Mouse (Mus musculus): Measurements from ENCODE around the gene Baiap2. TPM values are rescaled to one million over a fixed set of nuclear protein-coding genes. Genes with fewer than 3 reads are reported as not detected.

The Baiap2 gene
- polyA plus RNA-seq, 1 experiment from 2014 or later: 31.7 TPM

- 41% methylated on average over 7 of the region's 7 CpGs for WGBS
- no peak overlapping the region for H3K4me3 ChIP-seq (ENCODE audit: low read length)
- H3K9ac ChIP-seq (ENCODE audit: low read length): no peak overlapping the region
- no peaks in the 10 kb centered on the region for H3K4me1 ChIP-seq (replicated peaks; ENCODE audit: control insufficient read depth, insufficient read depth, low read length)
- no peak for ATAC-seq (ENCODE audit: low read depth)
- H3K27ac ChIP-seq (ENCODE audit: low read length): no peak overlapping the region
- H3K27me3 ChIP-seq (ENCODE audit: control insufficient read depth, insufficient read depth, low read depth, low read length): no peaks in the 10 kb centered on the region
- no peaks in the 10 kb centered on the region for H3K9me3 ChIP-seq (ENCODE audit: control insufficient read depth, low read length)
- H3K4me2 ChIP-seq (ENCODE audit: low read depth, low read length): no peak overlapping the region
- no peaks in the 10 kb centered on the region for H3K36me3 ChIP-seq (ENCODE audit: control insufficient read depth, insufficient read depth, low read length)
Observed at GRCm38 (mm10) chr11:119907006-119907650, 35.4 kb upstream of the Baiap2 start.

GRCm38 (mm10) chr11:119907711-119908110 lies 34.9 kb upstream of the Baiap2 start:
- Histone ChIP-seq H3K9me3 (ENCODE audit: control insufficient read depth, low read length) (no peaks in the 10 kb centered on the region), H3K4me2 (ENCODE audit: low read depth, low read length) (no peak overlapping the region), H3K27ac (ENCODE audit: low read length) (no peak overlapping the region), H3K9ac (ENCODE audit: low read length) (no peak overlapping the region), H3K4me3 (ENCODE audit: low read length) (no peak overlapping the region), H3K4me1 (replicated peaks; ENCODE audit: control insufficient read depth, insufficient read depth, low read length) (peaks cover 3% of the 10 kb centered on the region), H3K36me3 (ENCODE audit: control insufficient read depth, insufficient read depth, low read length) (no peaks in the 10 kb centered on the region), H3K27me3 (ENCODE audit: control insufficient read depth, insufficient read depth, low read depth, low read length) (no peaks in the 10 kb centered on the region)
- WGBS: 44% methylated on average over 7 of the region's 7 CpGs
- no peak for ATAC-seq (ENCODE audit: low read depth)

- H3K4me3 ChIP-seq (ENCODE audit: low read length): no peak overlapping the region
Observed at GRCm38 (mm10) chr11:119909436-119909835, 33.1 kb upstream of the Baiap2 start.

GRCm38 (mm10) chr11:119912845-119913244 lies 29.7 kb upstream of the Baiap2 start:
- WGBS: 6% methylated on average over 7 of the region's 7 CpGs

More at GRCm38 (mm10) chr11:119909436-119909835, 33.1 kb upstream of the Baiap2 start:
- Histone ChIP-seq H3K36me3 (ENCODE audit: control insufficient read depth, insufficient read depth, low read length) (no peaks in the 10 kb centered on the region), H3K9ac (ENCODE audit: low read length) (peak overlapping the region; percentile 21; the same call in 1 of the 2 replicates), H3K4me1 (replicated peaks; ENCODE audit: control insufficient read depth, insufficient read depth, low read length) (peaks cover 12% of the 10 kb centered on the region), H3K9me3 (ENCODE audit: control insufficient read depth, low read length) (no peaks in the 10 kb centered on the region), H3K27me3 (ENCODE audit: control insufficient read depth, insufficient read depth, low read depth, low read length) (no peaks in the 10 kb centered on the region), H3K4me2 (ENCODE audit: low read depth, low read length) (0 out of 2 replicates have a peak overlapping the region, but pooled peaks have one; percentile 21), H3K27ac (ENCODE audit: low read length) (no peak overlapping the region)
- WGBS: 0% methylated on average over 5 of the region's 5 CpGs
- no peak for ATAC-seq (ENCODE audit: low read depth)

GRCm38 (mm10) chr11:119913291-119913934 lies 29.1 kb upstream of the Baiap2 start, which contains the start of gene Chmp6:
Gene Chmp6 (plus strand): TSS chr11:119913441.
- peak; percentile 71 for ATAC-seq (ENCODE audit: low read depth)
- WGBS: under 1% methylated on average over 48 of the region's 48 CpGs
- Histone ChIP-seq H3K9ac (ENCODE audit: low read length) (peak within 1 kb of the TSS; percentile 98), H3K9me3 (ENCODE audit: control insufficient read depth, low read length) (no peaks in the 10 kb centered on the region), H3K4me3 (ENCODE audit: low read length) (peak within 1 kb of the TSS; percentile 97), H3K36me3 (ENCODE audit: control insufficient read depth, insufficient read depth, low read length) (peaks cover 19% of the 10 kb centered on the region), H3K4me1 (replicated peaks; ENCODE audit: control insufficient read depth, insufficient read depth, low read length) (peaks cover 37% of the 10 kb centered on the region), H3K27ac (ENCODE audit: low read length) (peak within 1 kb of the TSS; percentile 87), H3K4me2 (ENCODE audit: low read depth, low read length) (peak within 1 kb of the TSS; percentile 93), H3K27me3 (ENCODE audit: control insufficient read depth, insufficient read depth, low read depth, low read length) (no peaks in the 10 kb centered on the region)

More at GRCm38 (mm10) chr11:119912845-119913244, 29.7 kb upstream of the Baiap2 start:
- H3K4me3 ChIP-seq (ENCODE audit: low read length): peak overlapping the region; percentile 97
- H3K27ac ChIP-seq (ENCODE audit: low read length): peak overlapping the region; percentile 87
- ATAC-seq (ENCODE audit: low read depth): no peak
- H3K9me3 ChIP-seq (ENCODE audit: control insufficient read depth, low read length): no peaks in the 10 kb centered on the region
- peak overlapping the region; percentile 98 for H3K9ac ChIP-seq (ENCODE audit: low read length)
- H3K27me3 ChIP-seq (ENCODE audit: control insufficient read depth, insufficient read depth, low read depth, low read length): no peaks in the 10 kb centered on the region
- peaks cover 37% of the 10 kb centered on the region for H3K4me1 ChIP-seq (replicated peaks; ENCODE audit: control insufficient read depth, insufficient read depth, low read length)
- H3K36me3 ChIP-seq (ENCODE audit: control insufficient read depth, insufficient read depth, low read length): peaks cover 13% of the 10 kb centered on the region
- peak overlapping the region; percentile 93 for H3K4me2 ChIP-seq (ENCODE audit: low read depth, low read length)

GRCm38 (mm10) chr11:119913935-119914314 lies 28.6 kb upstream of the Baiap2 start:
- peak overlapping the region; percentile 87 for H3K27ac ChIP-seq (ENCODE audit: low read length)
- peaks cover 37% of the 10 kb centered on the region for H3K4me1 ChIP-seq (replicated peaks; ENCODE audit: control insufficient read depth, insufficient read depth, low read length)
- peak overlapping the region; percentile 97 for H3K4me3 ChIP-seq (ENCODE audit: low read length)
- H3K9ac ChIP-seq (ENCODE audit: low read length): peak overlapping the region; percentile 98
- H3K27me3 ChIP-seq (ENCODE audit: control insufficient read depth, insufficient read depth, low read depth, low read length): no peaks in the 10 kb centered on the region
- whole genome bisulfite sequencing: 0% methylated on average over 19 of the region's 26 CpGs
- peak; percentile 32; the same call in 1 of the 2 replicates for ATAC-seq (ENCODE audit: low read depth)
- peaks cover 24% of the 10 kb centered on the region for H3K36me3 ChIP-seq (ENCODE audit: control insufficient read depth, insufficient read depth, low read length)
- H3K4me2 ChIP-seq (ENCODE audit: low read depth, low read length): peak overlapping the region; percentile 84
- H3K9me3 ChIP-seq (ENCODE audit: control insufficient read depth, low read length): no peaks in the 10 kb centered on the region

- Histone ChIP-seq H3K4me2 (ENCODE audit: low read depth, low read length) (peak overlapping the region; percentile 84), H3K27me3 (ENCODE audit: control insufficient read depth, insufficient read depth, low read depth, low read length) (no peaks in the 10 kb centered on the region), H3K9me3 (ENCODE audit: control insufficient read depth, low read length) (no peaks in the 10 kb centered on the region), H3K27ac (ENCODE audit: low read length) (peak overlapping the region; percentile 87), H3K36me3 (ENCODE audit: control insufficient read depth, insufficient read depth, low read length) (peaks cover 28% of the 10 kb centered on the region), H3K4me1 (replicated peaks; ENCODE audit: control insufficient read depth, insufficient read depth, low read length) (peaks cover 37% of the 10 kb centered on the region), H3K9ac (ENCODE audit: low read length) (peak overlapping the region; percentile 98), H3K4me3 (ENCODE audit: low read length) (peak overlapping the region; percentile 97)
- WGBS: 11% methylated on average over 4 of the region's 4 CpGs
- no peak for ATAC-seq (ENCODE audit: low read depth)
Observed at GRCm38 (mm10) chr11:119914381-119914780, 28.2 kb upstream of the Baiap2 start.

- 59% methylated on average over 9 of the region's 9 CpGs for WGBS
- H3K4me3 ChIP-seq (ENCODE audit: low read length): no peak overlapping the region; the same call in 1 of the 2 replicates
- H3K4me1 ChIP-seq (replicated peaks; ENCODE audit: control insufficient read depth, insufficient read depth, low read length): peaks cover 37% of the 10 kb centered on the region
- H3K9me3 ChIP-seq (ENCODE audit: control insufficient read depth, low read length): no peaks in the 10 kb centered on the region
- H3K9ac ChIP-seq (ENCODE audit: low read length): peak overlapping the region; percentile 98; the same call in 1 of the 2 replicates
- ATAC-seq (ENCODE audit: low read depth): no peak
- H3K27ac ChIP-seq (ENCODE audit: low read length): peak overlapping the region; percentile 71
- peaks cover 33% of the 10 kb centered on the region for H3K36me3 ChIP-seq (ENCODE audit: control insufficient read depth, insufficient read depth, low read length)
- peak overlapping the region; percentile 84; the same call in 1 of the 2 replicates for H3K4me2 ChIP-seq (ENCODE audit: low read depth, low read length)
- no peaks in the 10 kb centered on the region for H3K27me3 ChIP-seq (ENCODE audit: control insufficient read depth, insufficient read depth, low read depth, low read length)
Observed at GRCm38 (mm10) chr11:119915666-119916065, 26.9 kb upstream of the Baiap2 start.

GRCm38 (mm10) chr11:119916102-119916790 lies 26.3 kb upstream of the Baiap2 start:
- H3K9me3 ChIP-seq (ENCODE audit: control insufficient read depth, low read length): no peaks in the 10 kb centered on the region
- peaks cover 33% of the 10 kb centered on the region for H3K36me3 ChIP-seq (ENCODE audit: control insufficient read depth, insufficient read depth, low read length)
- H3K27me3 ChIP-seq (ENCODE audit: control insufficient read depth, insufficient read depth, low read depth, low read length): no peaks in the 10 kb centered on the region
- WGBS: 71% methylated on average over 15 of the region's 15 CpGs
- H3K4me3 ChIP-seq (ENCODE audit: low read length): no peak overlapping the region; the same call in 1 of the 2 replicates
- ATAC-seq (ENCODE audit: low read depth): peak; percentile 56
- 0 out of 2 replicates have a peak overlapping the region, but pooled peaks have one; percentile 98 for H3K9ac ChIP-seq (ENCODE audit: low read length)
- H3K4me1 ChIP-seq (replicated peaks; ENCODE audit: control insufficient read depth, insufficient read depth, low read length): peaks cover 37% of the 10 kb centered on the region
- H3K27ac ChIP-seq (ENCODE audit: low read length): peak overlapping the region; percentile 71
- peak overlapping the region; percentile 16; the same call in 1 of the 2 replicates for H3K4me2 ChIP-seq (ENCODE audit: low read depth, low read length)

All from lung, embryonic 16.5 days (tissue).